Mouse (Mus musculus) myocyte (in vitro differentiated cells): Measurements from ENCODE around the gene Sptbn4. TPM values are rescaled to one million over a fixed set of nuclear protein-coding genes. Genes with fewer than 3 reads are reported as not detected.

ENCODE experiments used
- H3K27me3 ChIP-seq: one replicate; pipeline ENCODE4 v1.6.1; 2011; ENCODE audit not compliant: control insufficient read depth, insufficient read depth, insufficient read length
- H3K36me3 ChIP-seq: one replicate; pipeline ENCODE4 v1.6.1; 2011; ENCODE audit not compliant: control insufficient read depth, insufficient read depth
- H3K4me2 ChIP-seq: one replicate; pipeline ENCODE4 v1.6.1; 2011; ENCODE audit warnings: low read depth, control low read depth
- H3K4me3 ChIP-seq: one replicate; pipeline ENCODE4 v1.5.1; 2011; ENCODE audit warnings: mild to moderate bottlenecking, control low read depth, moderate library complexity
- H3K79me2 ChIP-seq: one replicate; pipeline ENCODE4 v1.6.1; 2011; ENCODE audit not compliant: control insufficient read depth, insufficient read depth
- H3ac ChIP-seq: one replicate; pipeline ENCODE4 v1.6.1; 2011; ENCODE audit not compliant: control insufficient read depth, insufficient read length
- CEBPB ChIP-seq: IDR thresholded peaks from 2 replicates; pipeline ENCODE4 v1.6.1; 2011; ENCODE audit warnings: mild to moderate bottlenecking, moderate library complexity; ENCODE audit not compliant: poor library complexity, insufficient read depth, severe bottlenecking
- E2F4 ChIP-seq: IDR thresholded peaks from one replicate; pipeline ENCODE4 v1.6.1; 2011; ENCODE audit warnings: mild to moderate bottlenecking, control low read depth, moderate library complexity; ENCODE audit not compliant: insufficient read depth
- MAX ChIP-seq: IDR thresholded peaks from one replicate; pipeline ENCODE4 v1.6.1; 2011; ENCODE audit warnings: low read depth, mild to moderate bottlenecking, control low read depth
- MYOD1 ChIP-seq, 3 experiments: IDR thresholded peaks; one replicate each; pipeline ENCODE4 v1.6.1; 2011; ENCODE audit warnings: control low read depth in 2 of 3, low read depth in 2 of 3, mild to moderate bottlenecking in 2 of 3, moderate library complexity in 1 of 3; ENCODE audit not compliant: insufficient read length in 2 of 3, control insufficient read depth in 1 of 3
- MYOG ChIP-seq, 3 experiments: IDR thresholded peaks; one replicate each; pipeline ENCODE4 v1.6.1; 2011; ENCODE audit warnings: control low read depth in 2 of 3, low read depth in 2 of 3, mild to moderate bottlenecking in 2 of 3; ENCODE audit not compliant: insufficient read length in 2 of 3, control insufficient read depth in 1 of 3, insufficient read depth in 1 of 3
- POLR2A ChIP-seq: IDR thresholded peaks from one replicate; pipeline ENCODE4 v1.6.1; 2011; ENCODE audit warnings: low read depth, mild to moderate bottlenecking, control low read depth, moderate library complexity; ENCODE audit not compliant: insufficient read length
- POLR2AphosphoS2 ChIP-seq: IDR thresholded peaks from one replicate; pipeline ENCODE4 v1.6.1; 2011; ENCODE audit warnings: low read depth, control low read depth; ENCODE audit not compliant: insufficient read length
- REST ChIP-seq: IDR thresholded peaks from one replicate; pipeline ENCODE4 v1.6.1; 2011; ENCODE audit warnings: mild to moderate bottlenecking, control low read depth, moderate library complexity; ENCODE audit not compliant: insufficient read depth, insufficient read length
- SRF ChIP-seq: IDR thresholded peaks from one replicate; pipeline ENCODE4 v1.6.1; 2011; ENCODE audit warnings: low read depth; ENCODE audit not compliant: control insufficient read depth, insufficient read length
- TCF12 ChIP-seq: IDR thresholded peaks from one replicate; pipeline ENCODE4 v1.6.1; 2011; ENCODE audit warnings: mild to moderate bottlenecking, control low read depth; ENCODE audit not compliant: poor library complexity, insufficient read depth, severe bottlenecking
- TCF3 ChIP-seq: IDR thresholded peaks from one replicate; pipeline ENCODE4 v1.6.1; 2011; ENCODE audit warnings: low read depth, control low read depth; ENCODE audit not compliant: insufficient read length
- USF1 ChIP-seq: IDR thresholded peaks from one replicate; pipeline ENCODE4 v1.6.1; 2011; ENCODE audit warnings: low read depth, mild to moderate bottlenecking, control low read depth, moderate library complexity
- polyA plus RNA-seq: library from polyadenylated mRNA; unstranded; fragments of >200 nt; fragmentation: generic; extraction: Trizol; gene quantifications from one replicate; pipeline ENCODE4 v1.2.1, GENCODE M21; 2012; ENCODE audit warnings: missing spikeins

Sptbn4 gene
- polyA plus RNA-seq, 1 experiment: 0.17 TPM

GRCm38 (mm10) chr7:27384731-27385130, 62.8 kb downstream of the Sptbn4 start:
- Histone ChIP-seq H3K4me2 (no peak overlapping the region), H3K27me3 (no peaks in the 10 kb centered on the region), H3K36me3 (no peaks in the 10 kb centered on the region), H3K79me2 (no peaks in the 10 kb centered on the region), H3ac (no peak overlapping the region), H3K4me3 (no peak overlapping the region)
- TF ChIP-seq SRF (no peak), POLR2A (no peak), USF1 (no peak), MYOD1 (IDR thresholded peaks at IDR 0.05; ENCODE audit: control insufficient read depth in 1 of 3, insufficient read length in 2 of 3, low read depth in 2 of 3) (no peak), POLR2AphosphoS2 (no peak), REST (no peak), TCF12 (no peak), CEBPB (no peak), E2F4 (no peak), MAX (no peak), TCF3 (no peak), MYOG (IDR thresholded peaks at IDR 0.05; ENCODE audit: control insufficient read depth in 1 of 3, insufficient read depth in 1 of 3, insufficient read length in 2 of 3, low read depth in 2 of 3) (no peak)

DNA sequence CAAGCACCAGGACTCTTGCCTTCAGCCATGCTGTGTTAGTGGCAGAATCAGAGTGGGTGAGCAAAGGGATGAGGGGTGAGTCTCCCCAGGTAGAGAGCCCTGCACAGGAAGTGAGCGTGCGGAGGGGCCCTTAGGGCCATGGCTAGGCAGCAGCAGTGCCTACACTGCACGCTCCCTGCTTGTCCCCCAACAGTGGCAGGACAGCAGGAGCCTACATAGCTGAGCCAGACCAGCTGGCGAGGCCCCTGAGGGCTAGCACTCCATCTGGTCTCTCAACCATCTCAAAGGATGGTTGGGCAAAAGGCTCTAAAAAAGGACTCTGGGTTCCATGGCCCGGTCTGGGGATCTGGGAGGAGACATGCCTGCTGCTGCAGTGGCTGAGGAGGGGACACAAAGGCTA, 63.4 kb downstream of the Sptbn4 start:
- H3K79me2 ChIP-seq: no peaks in the 10 kb centered on the region
- H3K36me3 ChIP-seq: no peaks in the 10 kb centered on the region
- no peak for TF ChIP-seq REST
- TF ChIP-seq SRF: no peak
- no peak for TF ChIP-seq E2F4
- no peak for TF ChIP-seq MYOD1 (IDR thresholded peaks at IDR 0.05; ENCODE audit: control insufficient read depth in 1 of 3, insufficient read length in 2 of 3, low read depth in 2 of 3)
- TF ChIP-seq POLR2A: no peak
- TF ChIP-seq MYOG (IDR thresholded peaks at IDR 0.05; ENCODE audit: control insufficient read depth in 1 of 3, insufficient read depth in 1 of 3, insufficient read length in 2 of 3, low read depth in 2 of 3): no peak
- H3ac ChIP-seq: no peak overlapping the region
- no peaks in the 10 kb centered on the region for H3K27me3 ChIP-seq
- H3K4me2 ChIP-seq: no peak overlapping the region
- no peak overlapping the region for H3K4me3 ChIP-seq

DNA sequence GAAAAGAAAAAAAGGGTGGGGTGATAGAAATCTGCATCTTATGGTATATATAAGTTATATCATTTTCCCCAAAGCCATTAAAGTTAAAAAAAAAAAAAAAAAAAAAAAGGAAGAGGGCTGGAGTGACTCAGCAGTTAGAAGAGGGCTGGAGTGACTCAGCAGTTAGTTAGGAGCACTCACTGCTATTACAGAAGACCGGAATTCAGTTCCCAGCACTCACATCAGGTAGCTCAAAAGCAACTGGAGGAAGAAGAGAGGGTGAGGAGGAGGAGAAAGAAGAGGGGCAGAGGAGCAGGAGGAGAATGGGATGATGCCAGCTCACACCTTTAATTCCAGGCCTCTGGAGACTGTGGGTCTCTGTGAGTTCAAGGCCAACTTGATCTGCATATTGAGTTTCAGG, 64.3 kb downstream of the Sptbn4 start:
- no peaks in the 10 kb centered on the region for H3K79me2 ChIP-seq
- TF ChIP-seq MYOD1 (IDR thresholded peaks at IDR 0.05; ENCODE audit: control insufficient read depth in 1 of 3, insufficient read length in 2 of 3, low read depth in 2 of 3): no peak
- TF ChIP-seq E2F4: no peak
- TF ChIP-seq REST: no peak
- no peak for TF ChIP-seq MAX
- TF ChIP-seq POLR2A: no peak
- no peak for TF ChIP-seq CEBPB
- TF ChIP-seq MYOG (IDR thresholded peaks at IDR 0.05; ENCODE audit: control insufficient read depth in 1 of 3, insufficient read depth in 1 of 3, insufficient read length in 2 of 3, low read depth in 2 of 3): no peak
- no peak for TF ChIP-seq USF1
- TF ChIP-seq TCF3: no peak
- no peak for TF ChIP-seq POLR2AphosphoS2
- no peak for TF ChIP-seq TCF12
- no peak for TF ChIP-seq SRF
- H3K27me3 ChIP-seq: no peaks in the 10 kb centered on the region

GRCm38 (mm10) chr7:27381560-27381959, 65.9 kb downstream of the Sptbn4 start:
- Histone ChIP-seq H3K36me3 (no peaks in the 10 kb centered on the region), H3K27me3 (peaks cover 4% of the 10 kb centered on the region), H3ac (no peak overlapping the region), H3K4me2 (no peak overlapping the region), H3K4me3 (no peak overlapping the region), H3K79me2 (no peaks in the 10 kb centered on the region)
- no peak for TF ChIP-seq TCF3
- no peak for TF ChIP-seq TCF12
- no peak for TF ChIP-seq POLR2AphosphoS2
- TF ChIP-seq SRF: no peak
- TF ChIP-seq CEBPB: no peak
- no peak for TF ChIP-seq USF1
- TF ChIP-seq POLR2A: no peak
- TF ChIP-seq MYOD1 (IDR thresholded peaks at IDR 0.05; ENCODE audit: control insufficient read depth in 1 of 3, insufficient read length in 2 of 3, low read depth in 2 of 3): no peak
- no peak for TF ChIP-seq MAX
- no peak for TF ChIP-seq MYOG (IDR thresholded peaks at IDR 0.05; ENCODE audit: control insufficient read depth in 1 of 3, insufficient read depth in 1 of 3, insufficient read length in 2 of 3, low read depth in 2 of 3)
- TF ChIP-seq REST: no peak
- no peak for TF ChIP-seq E2F4

More for the DNA sequence above, 64.3 kb downstream of the Sptbn4 start:
- Histone ChIP-seq H3K4me2 (no peak overlapping the region), H3K36me3 (no peaks in the 10 kb centered on the region), H3ac (no peak overlapping the region), H3K4me3 (no peak overlapping the region)

DNA sequence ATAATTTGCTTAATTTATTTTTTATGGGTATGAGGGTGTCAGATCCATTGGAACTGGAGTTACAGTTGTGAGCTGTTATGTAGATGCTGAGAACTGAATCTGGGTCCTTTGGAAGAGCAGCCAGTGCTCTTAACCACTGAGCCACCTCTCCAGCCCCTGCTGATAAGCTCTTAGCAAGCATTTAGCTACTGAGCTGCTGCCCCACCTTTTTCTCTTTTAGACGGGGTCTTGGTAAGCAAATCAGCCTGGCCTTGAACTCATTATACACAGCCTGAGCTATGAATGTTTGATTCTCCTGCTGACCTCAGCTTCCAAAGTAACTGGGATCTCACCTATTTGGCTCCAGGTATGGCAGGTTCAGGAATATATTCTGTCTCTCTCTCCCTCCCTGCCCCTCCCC, 66.5 kb downstream of the Sptbn4 start:
- Histone ChIP-seq H3K36me3 (no peaks in the 10 kb centered on the region), H3K79me2 (no peaks in the 10 kb centered on the region), H3ac (no peak overlapping the region), H3K4me3 (no peak overlapping the region), H3K27me3 (peaks cover 6% of the 10 kb centered on the region), H3K4me2 (no peak overlapping the region)
- TF ChIP-seq POLR2AphosphoS2 (no peak), TCF3 (no peak), POLR2A (no peak)
